Mouse (Mus musculus) liver, adult 2 months (tissue): ENCODE data around the gene Uchl4. TPM values are rescaled to one million over a fixed set of nuclear protein-coding genes. Genes with fewer than 3 reads are reported as not detected.
"Not testable (repeated sequence)": the region's sequence is repeated elsewhere in the genome, so short reads cannot be mapped to it uniquely, and the experiment has no call there.

Experiments used
- DNase-seq: peaks from one replicate; pipeline ENCODE4 v3.0.0-alpha.2; 2011; ENCODE audit warnings: low read depth, low spot score; ENCODE audit errors: extremely low read depth
- H3K27ac ChIP-seq: fragments of 200-500 bp; replicated peaks from 2 replicates; pipeline ENCODE4 v1.5.1; 2012; ENCODE audit warnings: low read depth, mild to moderate bottlenecking, control low read depth, inconsistent platforms, low read length; ENCODE audit not compliant: insufficient read depth
- H3K27me3 ChIP-seq: fragments of 200-500 bp; 2 replicates; pipeline ENCODE4 v1.6.1; 2012; ENCODE audit warnings: mild to moderate bottlenecking, moderate library complexity, low read length, inconsistent platforms; ENCODE audit not compliant: control insufficient read depth, insufficient read depth
- H3K36me3 ChIP-seq: fragments of 200-500 bp; 2 replicates; pipeline ENCODE4 v1.6.1; 2012; ENCODE audit warnings: low read length, inconsistent platforms; ENCODE audit not compliant: control insufficient read depth, insufficient read depth
- H3K4me1 ChIP-seq: fragments of 200-500 bp; 2 replicates; pipeline ENCODE4 v1.6.1; 2011; ENCODE audit warnings: low read length; ENCODE audit not compliant: control insufficient read depth, insufficient read depth
- H3K4me3 ChIP-seq: fragments of 200-500 bp; 2 replicates; pipeline ENCODE4 v1.5.1; 2011; ENCODE audit warnings: low read depth, mild to moderate bottlenecking, control low read depth, low read length, moderate library complexity; ENCODE audit not compliant: insufficient read depth
- H3K79me2 ChIP-seq: fragments of 200-500 bp; 2 replicates; pipeline ENCODE4 v1.6.1; 2012; ENCODE audit warnings: inconsistent platforms, mild to moderate bottlenecking, low read length, moderate library complexity; ENCODE audit not compliant: control insufficient read depth, insufficient read depth
- H3K9ac ChIP-seq: fragments of 200-500 bp; 2 replicates; pipeline ENCODE4 v1.6.1; 2012; ENCODE audit warnings: low read depth, mild to moderate bottlenecking, control low read depth, inconsistent platforms, low read length
- CTCF ChIP-seq: fragments of 200-500 bp; IDR thresholded peaks from 2 replicates; pipeline ENCODE4 v1.5.1; 2011; ENCODE audit warnings: low read depth, low read length, control low read depth
- POLR2A ChIP-seq: fragments of 200-500 bp; IDR thresholded peaks from 2 replicates; pipeline ENCODE4 v1.6.1; 2011; ENCODE audit warnings: low read length, control low read depth; ENCODE audit not compliant: insufficient read depth; ENCODE audit errors: extremely low read depth
- WGBS: fragments of 180-500 bp; shearing (Covaris S2); methylation state at CpG from one replicate; pipeline ENCODE4 v1.1.7; 2018; 5-methylcytosine and 5-hydroxymethylcytosine counted together
- polyA plus RNA-seq: library from polyadenylated mRNA; depleted of rRNA; stranded (reverse); fragments of >200 nt; gene quantifications from 2 replicates; pipeline ENCODE4 v1.2.3, GENCODE M21; 2012
- total RNA-seq: library from RNA; depleted of rRNA; stranded (reverse); fragments of >200 nt; gene quantifications from 2 replicates; pipeline ENCODE4 v1.2.3, GENCODE M21; 2014

The Uchl4 gene
- total and polyA plus RNA-seq, 2 experiments: 0.09 TPM; not detected in 1

DNA sequence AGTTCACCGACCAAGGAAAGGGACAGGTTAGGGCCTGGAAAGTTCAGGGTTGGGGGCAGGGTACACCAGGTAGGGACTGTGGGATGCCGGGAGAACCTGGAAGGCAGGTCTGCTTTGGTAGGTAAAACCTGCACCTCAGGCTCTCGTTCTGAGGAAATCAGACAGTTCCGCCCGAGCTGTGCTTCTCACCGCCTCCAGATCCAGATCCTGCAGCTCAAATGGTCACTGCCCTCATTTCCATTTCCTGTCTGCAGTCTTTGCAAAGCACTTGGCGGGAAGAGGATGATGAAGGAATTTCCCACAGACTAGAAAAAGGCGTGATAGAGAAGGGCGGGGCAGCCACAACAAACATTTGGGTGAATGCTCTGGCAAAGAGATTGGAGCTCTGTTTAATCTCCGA lies 33.2 kb downstream of the Uchl4 start:
- TF ChIP-seq CTCF (no peak), POLR2A (no peak)
- H3K4me3 ChIP-seq: no peak overlapping the region
- WGBS: 75% methylated on average over 10 of the region's 10 CpGs
- no peak overlapping the region for H3K27ac ChIP-seq
- H3K9ac ChIP-seq: no peak overlapping the region
- H3K4me1 ChIP-seq: no peaks in the 10 kb centered on the region
- no peak for DNase-seq
- no peaks in the 10 kb centered on the region for H3K27me3 ChIP-seq
- H3K79me2 ChIP-seq: no peaks in the 10 kb centered on the region
- no peaks in the 10 kb centered on the region for H3K36me3 ChIP-seq

DNA sequence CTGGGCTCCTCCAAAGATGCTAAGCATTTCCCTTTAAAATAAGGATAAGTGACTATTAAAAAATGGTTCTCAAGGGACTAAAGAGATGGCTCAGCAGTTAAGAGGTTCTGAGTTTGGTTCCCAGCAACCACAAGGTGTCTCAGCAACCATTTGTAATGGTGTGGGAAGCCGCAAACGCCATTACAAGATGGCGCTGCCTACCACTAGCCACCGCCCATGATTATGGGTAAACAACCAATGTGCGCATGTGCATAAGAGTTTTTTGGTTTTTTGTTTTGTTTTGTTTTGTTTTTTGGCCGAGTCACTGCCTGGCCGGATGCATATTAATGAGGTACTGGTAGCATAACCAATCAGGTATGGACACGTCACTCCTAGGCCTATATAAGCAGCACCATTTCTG lies 33.8 kb downstream of the Uchl4 start:
- H3K79me2 ChIP-seq, H3K9ac ChIP-seq, H3K36me3 ChIP-seq, DNase-seq, H3K27me3 ChIP-seq, H3K4me1 ChIP-seq, H3K27ac ChIP-seq, H3K4me3 ChIP-seq: not testable (repeated sequence)
- WGBS: 95% methylated on average over 8 of the region's 8 CpGs

DNA sequence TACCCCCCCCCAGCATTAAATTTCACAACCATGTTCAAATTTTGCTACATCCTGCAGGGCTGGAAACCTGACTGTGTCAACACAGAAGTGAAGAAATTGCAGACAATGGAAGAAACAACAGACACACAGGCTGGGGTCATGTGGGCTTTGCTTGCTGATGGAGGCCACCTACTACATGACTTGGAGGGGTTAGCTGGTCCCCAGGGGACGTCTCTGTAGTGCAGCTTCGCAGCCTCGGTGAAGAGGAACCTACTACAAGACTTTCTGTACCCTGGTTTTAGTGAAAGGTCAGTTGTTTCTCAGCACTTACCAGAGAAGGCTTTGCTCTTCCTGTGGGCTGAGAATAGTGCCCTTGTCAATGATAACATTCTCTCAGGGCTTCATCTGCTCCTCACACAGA lies 36.2 kb downstream of the Uchl4 start:
- no peak for DNase-seq
- no peaks in the 10 kb centered on the region for H3K79me2 ChIP-seq
- H3K4me3 ChIP-seq: no peak overlapping the region
- H3K9ac ChIP-seq: no peak overlapping the region
- no peaks in the 10 kb centered on the region for H3K4me1 ChIP-seq
- no peaks in the 10 kb centered on the region for H3K27me3 ChIP-seq
- 72% methylated on average over 3 of the region's 3 CpGs for WGBS
- TF ChIP-seq POLR2A (no peak), CTCF (no peak)
- H3K36me3 ChIP-seq: no peaks in the 10 kb centered on the region
- no peak overlapping the region for H3K27ac ChIP-seq

DNA sequence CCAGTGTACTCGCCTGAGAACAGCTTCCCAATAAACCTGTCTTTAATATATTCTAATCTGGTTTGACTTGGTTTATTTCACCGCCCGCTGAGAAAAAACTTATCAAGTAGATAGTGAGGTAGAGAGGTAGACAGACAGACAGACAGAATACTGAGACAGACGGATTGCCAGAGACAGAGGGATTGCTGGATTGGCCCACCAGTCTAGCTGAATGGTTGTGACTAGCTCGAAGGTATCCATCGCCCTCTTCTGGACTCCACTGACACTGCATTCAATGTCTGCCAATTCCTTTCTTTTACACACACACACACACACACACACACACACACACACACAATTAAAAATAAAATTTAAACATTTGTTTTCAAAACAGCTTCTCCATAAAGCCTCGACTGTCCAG lies 37.6 kb downstream of the Uchl4 start:
- Histone ChIP-seq H3K27me3 (no peaks in the 10 kb centered on the region), H3K79me2 (no peaks in the 10 kb centered on the region)
- WGBS: 40% methylated on average over 7 of the region's 7 CpGs

DNA sequence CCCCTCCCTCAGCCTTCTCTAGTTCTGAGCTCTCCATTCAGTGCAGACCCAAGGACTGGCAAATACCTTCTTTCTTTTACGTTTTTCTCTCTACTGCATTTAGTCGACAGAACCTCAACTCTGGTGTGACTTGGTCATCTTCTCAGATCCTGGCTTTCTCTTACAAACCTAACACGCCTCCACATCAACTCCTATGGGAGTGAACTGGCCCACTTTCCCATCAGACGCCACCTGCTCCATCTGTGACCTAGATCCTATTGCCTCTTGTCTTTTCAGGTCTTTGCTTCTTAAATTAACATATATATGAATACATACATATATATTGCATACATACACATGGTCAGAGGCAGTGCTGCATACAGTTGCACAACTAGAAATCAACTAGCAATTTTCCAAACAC lies 38.8 kb downstream of the Uchl4 start:
- 73% methylated on average over 4 of the region's 4 CpGs for WGBS

More for the DNA sequence above, 37.6 kb downstream of the Uchl4 start:
- H3K9ac ChIP-seq: no peak overlapping the region
- no peaks in the 10 kb centered on the region for H3K4me1 ChIP-seq
- DNase-seq: peak; percentile 59
- H3K36me3 ChIP-seq: no peaks in the 10 kb centered on the region
- no peak overlapping the region for H3K4me3 ChIP-seq
- TF ChIP-seq POLR2A: no peak
- TF ChIP-seq CTCF: peak; percentile 71
- H3K27ac ChIP-seq: no peak overlapping the region

DNA sequence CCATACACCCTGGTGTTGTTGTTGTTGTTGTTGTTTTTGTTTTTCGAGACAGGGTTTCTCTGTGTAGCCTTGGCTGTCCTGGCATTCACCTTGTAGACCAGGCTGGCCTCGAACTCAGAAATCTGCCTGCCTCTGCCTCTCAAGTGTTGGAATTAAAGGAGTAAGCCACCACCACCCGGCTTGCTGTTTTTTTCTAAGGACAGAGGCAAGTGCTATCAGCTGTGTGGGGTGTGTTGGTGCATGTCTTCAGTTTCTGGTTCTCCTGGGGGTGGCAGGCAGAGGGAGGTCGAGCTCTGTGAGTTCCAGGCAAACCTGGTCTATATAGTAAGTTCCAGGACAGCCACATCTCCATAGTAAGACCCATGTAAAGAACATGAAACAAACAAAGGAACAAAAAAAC lies 39.3 kb downstream of the Uchl4 start:
- Histone ChIP-seq H3K36me3 (no peaks in the 10 kb centered on the region), H3K4me1 (no peaks in the 10 kb centered on the region), H3K79me2 (no peaks in the 10 kb centered on the region), H3K9ac (no peak overlapping the region), H3K4me3 (no peak overlapping the region), H3K27me3 (no peaks in the 10 kb centered on the region), H3K27ac (no peak overlapping the region)
- DNase-seq: no peak
- WGBS: 75% methylated on average over 4 of the region's 4 CpGs
- TF ChIP-seq CTCF (no peak), POLR2A (no peak)

More for the DNA sequence above, 38.8 kb downstream of the Uchl4 start:
- Histone ChIP-seq H3K36me3 (no peaks in the 10 kb centered on the region), H3K4me1 (no peaks in the 10 kb centered on the region), H3K79me2 (no peaks in the 10 kb centered on the region), H3K27me3 (no peaks in the 10 kb centered on the region), H3K4me3 (no peak overlapping the region), H3K9ac (no peak overlapping the region), H3K27ac (no peak overlapping the region)
- DNase-seq: no peak
- TF ChIP-seq CTCF: no peak

DNA sequence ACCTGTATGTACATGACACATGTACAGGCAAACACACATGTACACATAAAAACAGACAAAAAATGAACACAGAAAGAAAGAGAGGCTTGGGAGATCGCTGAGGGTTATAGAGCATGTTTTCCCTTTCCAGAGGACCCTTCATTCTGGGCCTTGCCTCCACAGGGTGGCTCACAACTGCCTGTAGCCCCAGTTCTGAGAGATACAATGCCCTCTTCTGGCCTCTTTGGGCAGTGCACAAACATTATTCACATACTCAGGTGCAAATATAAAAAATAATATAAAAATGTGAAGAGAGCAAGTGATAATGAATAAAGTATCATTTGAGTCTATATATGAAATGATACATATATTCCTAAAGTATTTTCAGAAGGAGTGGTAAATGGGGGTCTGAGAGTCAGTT lies 39.9 kb downstream of the Uchl4 start:
- no peak overlapping the region for H3K27ac ChIP-seq
- 76% methylated on average over 1 of the region's 1 CpGs for WGBS
- DNase-seq: no peak

More for the DNA sequence above, 39.9 kb downstream of the Uchl4 start:
- Histone ChIP-seq H3K36me3 (no peaks in the 10 kb centered on the region), H3K9ac (no peak overlapping the region), H3K27me3 (no peaks in the 10 kb centered on the region), H3K4me1 (no peaks in the 10 kb centered on the region), H3K79me2 (no peaks in the 10 kb centered on the region), H3K4me3 (no peak overlapping the region)
- TF ChIP-seq CTCF (peak; percentile 24; the same call in 1 of the 2 replicates), POLR2A (no peak)
